Mouse (Mus musculus) T-helper 2 cell (primary cell): ENCODE measurements around the gene Fars2.

Experiments
- in situ Hi-C: fragments of 300-600 bp; cut with MboI, MseI; formaldehyde crosslinking; loops from one replicate; pipeline ENCODE4 v1.15.1; 2025; ENCODE audit warnings: high pct_unique_total_duplicates

The Fars2 gene

DNA sequence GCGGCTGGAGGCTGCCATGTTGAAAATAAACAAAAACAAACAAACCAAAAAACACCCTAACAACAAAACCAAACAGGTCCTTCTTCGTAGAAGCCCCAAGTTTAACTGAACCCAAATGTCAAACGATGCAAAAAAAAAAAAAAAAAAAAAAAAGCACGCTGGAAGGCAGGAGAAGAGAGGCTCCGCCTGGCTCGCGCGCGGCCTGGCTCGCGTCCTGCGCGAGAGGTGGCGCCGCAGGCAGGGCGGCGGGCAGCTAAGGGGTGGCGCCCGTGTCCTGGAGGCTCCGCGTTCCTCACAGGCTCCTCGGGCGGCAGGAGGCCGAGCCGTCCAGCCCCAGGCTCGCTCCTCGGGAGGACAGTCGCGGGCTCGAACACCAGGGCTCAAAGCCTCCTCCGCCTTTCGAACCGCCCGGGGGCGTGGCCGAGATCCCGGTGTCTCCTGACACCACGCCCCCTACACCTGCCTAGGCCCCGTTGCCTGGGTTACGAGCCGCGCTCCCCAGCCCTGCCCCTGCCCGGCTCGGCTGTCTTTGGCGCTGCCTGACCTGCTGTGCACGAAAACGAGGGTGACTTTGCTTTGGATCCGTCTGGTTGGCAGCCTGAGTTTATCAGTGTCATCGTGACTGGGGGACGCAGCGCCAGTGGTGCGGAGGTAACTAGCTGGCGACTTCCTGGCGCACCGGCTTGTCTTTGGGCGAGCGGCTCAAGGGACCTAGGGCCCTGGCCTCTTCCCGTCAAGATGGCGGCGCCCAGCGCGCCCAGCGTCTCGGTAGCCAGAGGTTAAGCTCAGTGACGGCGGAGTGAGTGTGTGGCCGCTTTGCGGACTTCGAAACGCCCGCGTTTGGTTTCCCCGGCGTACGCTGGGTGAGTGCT, at the start of gene Fars2, which contains the start of gene Lyrm4:
TSS of gene Fars2 (plus strand) at position 270 of the 872 bp plus-strand sequence.
TSS of gene Lyrm4 (minus strand) at position 384 of the 872 bp plus-strand sequence.
- in situ Hi-C loops: no loop called here

DNA sequence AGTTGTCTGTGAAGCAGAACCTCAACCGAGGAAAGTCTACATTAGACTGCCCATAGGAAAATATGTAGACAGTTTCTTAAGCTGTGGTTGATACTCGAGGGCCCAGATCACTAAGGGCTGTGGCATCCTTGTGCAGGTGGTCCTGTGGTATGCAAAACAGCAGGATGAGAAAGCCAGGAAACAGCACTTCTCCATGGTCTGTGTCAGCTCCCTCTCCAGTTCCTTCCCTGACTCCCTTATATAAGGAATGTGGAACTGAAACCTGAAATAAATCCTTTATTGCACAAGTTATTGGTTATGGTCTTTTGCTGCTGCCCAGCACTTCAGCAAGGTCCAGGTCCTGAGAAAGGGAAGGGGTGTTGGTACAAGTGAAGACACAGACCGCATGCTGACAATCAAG, 42.7 kb upstream of the Fars2 start:
- in situ Hi-C loops: no loop called here

DNA sequence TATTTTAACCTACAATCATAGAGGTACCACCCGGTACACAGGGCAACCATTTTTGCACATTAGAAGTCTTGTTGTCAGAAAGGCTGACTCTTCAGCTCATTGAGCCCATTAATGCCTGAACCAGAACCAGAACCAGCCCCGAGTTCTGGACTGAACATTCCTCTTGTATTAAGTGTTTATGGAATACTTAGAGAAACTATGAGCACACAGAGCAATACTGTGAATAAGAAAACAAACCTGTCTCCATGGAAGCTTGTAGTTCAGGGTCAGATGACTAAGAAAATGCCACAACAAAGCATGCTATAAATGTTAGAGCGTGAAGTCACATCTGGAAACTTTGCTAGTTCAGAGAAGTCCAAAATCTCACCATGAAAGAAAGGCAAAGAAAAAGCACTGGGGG, 35.6 kb upstream of the Fars2 start:
- in situ Hi-C loops: no loop called here

DNA sequence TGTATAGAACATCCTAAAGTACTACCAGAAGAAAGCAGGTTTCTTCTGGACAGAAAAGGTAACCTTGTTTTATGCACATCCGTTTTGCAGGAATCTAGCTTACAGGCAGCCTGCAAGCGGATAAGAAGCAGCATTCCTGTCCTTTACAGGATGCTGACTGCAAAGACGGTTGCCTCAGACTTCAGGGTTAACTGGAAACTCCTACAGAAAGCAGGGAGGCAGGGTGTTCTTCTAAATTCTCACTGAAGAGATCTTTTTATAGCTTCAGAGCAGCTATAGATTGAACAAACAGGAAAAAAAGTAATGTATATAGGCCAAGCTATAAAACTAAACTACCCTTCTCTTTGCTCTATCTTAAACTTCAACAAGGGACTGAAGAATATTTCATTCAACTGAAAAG, 32.5 kb upstream of the Fars2 start:
- in situ Hi-C loops: no loop called here

DNA sequence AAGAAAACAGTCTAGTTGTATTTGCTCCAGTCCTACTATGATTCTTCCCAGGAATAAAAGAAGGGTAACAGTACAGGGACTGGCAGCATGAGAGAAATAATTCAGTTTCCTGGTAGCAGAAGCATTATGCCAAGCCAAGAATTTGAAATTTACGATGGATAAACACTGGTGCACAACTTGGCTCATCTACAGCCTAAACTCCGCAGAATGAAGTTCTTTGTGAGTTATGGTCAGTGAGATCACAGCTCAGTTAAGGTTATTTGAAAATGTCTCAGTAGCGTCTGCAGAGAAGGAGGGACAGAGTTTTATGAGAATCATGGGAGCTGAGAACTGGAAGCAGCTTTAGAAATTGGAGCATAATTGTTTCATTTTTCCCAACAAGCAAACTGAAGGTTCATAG, 31.2 kb upstream of the Fars2 start:
- in situ Hi-C loops: no loop called here

DNA sequence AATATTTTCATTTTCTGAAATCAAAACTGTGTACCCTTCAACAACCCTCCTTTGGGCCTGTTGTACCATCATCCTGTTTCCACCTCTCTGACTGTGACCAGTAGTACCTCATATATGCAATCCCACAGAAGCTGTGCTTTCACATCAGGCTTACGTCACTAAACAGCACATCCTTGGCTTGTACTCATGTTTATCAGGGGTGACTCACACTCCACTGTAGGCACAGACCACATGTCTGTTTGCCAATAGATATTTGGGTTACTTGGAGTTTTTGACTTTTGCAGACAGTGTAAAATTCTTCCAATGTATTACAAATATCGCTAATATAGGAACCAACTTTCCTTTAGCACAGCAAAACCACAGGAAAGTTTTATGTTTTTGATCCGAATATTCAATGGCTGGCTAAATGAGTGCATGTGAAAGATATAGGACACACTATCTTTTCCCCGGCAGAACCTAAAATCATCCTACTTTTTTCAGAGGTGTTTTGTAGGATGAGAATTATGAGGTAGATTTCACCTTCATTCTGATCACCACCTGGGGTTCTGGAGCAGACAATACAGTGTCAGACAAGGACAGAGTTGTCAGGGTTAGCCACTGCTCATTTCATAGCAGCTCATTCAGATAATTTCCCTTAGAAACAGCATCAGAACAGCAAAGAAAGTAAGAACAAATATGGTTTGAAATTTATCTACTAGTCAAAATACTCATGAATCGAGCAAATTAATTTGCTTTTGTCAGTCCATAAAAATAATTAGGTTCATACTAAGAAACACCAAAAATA, 30.4 kb upstream of the Fars2 start:
- in situ Hi-C loops: no loop called here

DNA sequence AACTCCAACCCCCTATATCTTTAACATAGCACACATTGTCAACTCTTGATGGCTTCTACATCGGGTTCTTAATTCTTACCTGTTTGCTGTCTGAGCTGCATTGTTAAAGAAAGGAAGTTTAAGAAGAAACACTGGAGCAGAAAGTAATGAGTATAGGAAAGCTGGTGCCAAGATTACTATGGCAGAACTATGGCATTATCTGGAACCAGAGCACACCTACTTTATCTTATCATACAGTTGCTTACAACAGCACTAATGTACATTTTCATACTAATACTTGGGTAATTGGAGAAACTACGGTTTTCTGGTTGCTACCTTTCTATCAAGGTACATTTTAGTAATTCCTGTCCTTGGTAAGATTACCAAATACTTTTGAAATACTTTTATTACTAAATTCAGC, 29.8 kb upstream of the Fars2 start:
- in situ Hi-C loops: no loop called here

DNA sequence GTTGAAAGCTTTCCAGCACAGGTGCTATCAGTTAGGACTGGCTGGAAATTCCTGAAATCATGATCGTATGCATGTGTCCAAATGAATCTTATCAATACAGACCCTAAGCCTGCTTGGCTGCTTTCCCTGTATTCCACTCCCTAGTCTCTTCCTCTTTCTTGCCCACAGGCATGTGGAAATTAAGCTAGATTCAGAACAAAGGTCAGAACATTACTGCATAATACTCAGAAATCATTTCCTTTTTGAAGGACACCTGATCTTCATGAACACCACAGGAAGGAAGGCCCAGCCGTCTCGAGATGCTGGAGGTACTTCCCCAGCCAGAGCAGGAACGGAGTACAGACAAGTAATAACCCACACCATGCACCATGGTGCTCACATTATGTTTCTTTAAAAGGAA, 29.0 kb upstream of the Fars2 start:
- in situ Hi-C loops: no loop called here

DNA sequence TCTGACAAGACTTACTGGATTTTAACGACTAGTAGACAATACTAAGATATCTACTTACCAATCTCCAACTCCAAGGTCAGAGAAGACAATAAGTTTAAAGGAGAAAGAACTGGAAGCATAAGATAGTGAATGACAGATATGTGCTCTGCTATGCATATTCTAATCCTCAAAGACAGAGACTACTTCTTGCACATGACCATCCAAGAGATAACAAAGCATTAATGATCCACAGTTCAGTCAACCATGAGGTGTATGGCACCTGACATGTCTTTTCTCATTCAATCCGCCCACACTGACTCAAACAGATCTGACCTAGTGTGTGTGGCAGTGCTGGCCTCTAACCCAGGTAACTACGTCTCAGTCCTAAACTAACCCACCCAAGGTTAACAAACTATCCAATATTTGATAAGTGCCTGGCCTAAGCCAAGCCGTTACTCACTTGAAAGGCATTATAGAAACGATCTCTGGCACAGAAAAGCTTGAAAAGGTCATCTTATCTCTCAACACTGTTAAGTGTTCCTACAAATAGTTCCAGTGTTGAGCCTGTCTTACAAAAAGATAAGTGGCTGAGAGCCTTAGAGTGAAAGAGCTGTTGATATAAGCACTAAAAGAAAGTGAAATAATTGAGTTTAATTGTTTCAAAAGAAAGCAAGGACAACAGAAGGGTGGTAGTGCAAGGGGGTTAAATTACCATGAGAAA, 20.4 kb upstream of the Fars2 start:
- in situ Hi-C loops: no loop called here

DNA sequence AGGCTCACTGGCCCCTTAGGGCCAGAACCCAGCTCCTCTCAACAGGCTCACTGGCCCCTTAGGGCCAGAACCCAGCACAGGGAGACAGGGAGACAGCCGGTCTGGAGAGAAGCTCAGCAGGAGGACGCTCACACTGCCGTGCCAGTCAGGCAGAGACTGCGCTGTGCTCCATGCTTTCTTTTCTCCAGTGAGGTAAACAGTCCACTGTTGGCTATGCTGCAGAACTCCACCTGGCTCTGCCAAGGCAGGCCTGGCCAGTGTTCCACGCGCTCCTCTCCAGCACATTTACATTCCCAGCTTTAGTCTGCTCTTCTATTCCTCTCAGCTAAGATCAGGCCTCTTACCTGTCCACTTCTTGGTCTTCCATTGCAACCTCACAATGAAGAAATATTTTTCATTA, 11.6 kb upstream of the Fars2 start:
- in situ Hi-C loops: no loop called here

DNA sequence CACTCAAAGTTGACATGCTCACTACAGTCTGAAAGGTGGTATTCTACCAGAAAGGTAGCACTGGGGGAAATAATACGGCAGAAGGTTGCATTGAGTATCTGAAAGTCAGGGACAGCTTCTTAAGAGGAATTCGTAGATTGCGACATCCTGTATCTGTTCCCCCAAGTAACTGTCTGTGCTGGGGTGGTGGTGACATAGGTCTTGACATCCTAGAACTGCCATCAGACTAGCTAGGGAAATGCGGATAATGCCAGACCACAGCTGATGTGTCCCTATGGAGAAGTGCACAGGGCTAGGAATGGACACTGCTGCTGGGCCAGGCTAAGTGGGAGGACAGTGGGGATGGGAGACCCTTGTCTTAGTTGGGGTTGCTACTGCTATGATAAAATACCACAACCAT, 8.7 kb upstream of the Fars2 start:
- in situ Hi-C loops: no loop called here

DNA sequence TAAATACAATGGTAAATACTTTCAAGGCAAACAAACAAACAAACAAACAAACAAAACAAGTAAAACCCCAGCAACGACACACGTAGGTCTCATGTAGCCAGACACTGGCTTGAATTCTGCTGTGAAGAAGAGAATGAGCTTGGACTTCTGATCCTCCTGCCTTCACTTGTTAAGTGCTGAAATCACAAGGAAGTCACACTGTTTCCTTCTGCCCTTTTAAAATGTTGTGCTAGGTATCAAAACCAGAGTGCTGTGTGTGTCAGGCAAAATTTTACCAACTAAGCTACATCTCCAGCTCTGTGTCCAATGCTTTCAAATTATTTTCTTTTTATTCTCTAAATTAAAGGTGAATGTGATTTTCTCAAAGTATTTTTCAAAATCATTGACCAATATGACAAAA, 5.9 kb upstream of the Fars2 start:
- in situ Hi-C loops: no loop called here

DNA sequence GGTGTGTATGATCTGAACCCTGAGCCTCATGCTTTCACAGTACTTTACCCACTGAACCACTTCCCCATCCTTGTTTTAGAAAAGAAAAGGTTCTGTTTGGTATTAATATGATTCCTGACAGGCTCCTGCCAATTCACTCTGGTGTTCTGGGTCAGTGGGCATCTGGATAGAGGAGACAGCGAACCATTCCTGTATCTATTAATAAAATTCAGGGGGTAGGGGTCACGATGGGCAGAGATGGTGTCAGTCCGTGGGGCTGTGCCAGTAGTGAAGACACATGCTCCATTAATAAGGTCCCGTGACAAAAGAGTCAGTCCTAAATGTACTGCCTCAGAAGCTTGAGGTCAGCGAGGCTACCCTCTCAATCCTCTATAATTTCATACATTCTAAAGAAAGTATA, 4.0 kb upstream of the Fars2 start:
- in situ Hi-C loops: no loop called here

DNA sequence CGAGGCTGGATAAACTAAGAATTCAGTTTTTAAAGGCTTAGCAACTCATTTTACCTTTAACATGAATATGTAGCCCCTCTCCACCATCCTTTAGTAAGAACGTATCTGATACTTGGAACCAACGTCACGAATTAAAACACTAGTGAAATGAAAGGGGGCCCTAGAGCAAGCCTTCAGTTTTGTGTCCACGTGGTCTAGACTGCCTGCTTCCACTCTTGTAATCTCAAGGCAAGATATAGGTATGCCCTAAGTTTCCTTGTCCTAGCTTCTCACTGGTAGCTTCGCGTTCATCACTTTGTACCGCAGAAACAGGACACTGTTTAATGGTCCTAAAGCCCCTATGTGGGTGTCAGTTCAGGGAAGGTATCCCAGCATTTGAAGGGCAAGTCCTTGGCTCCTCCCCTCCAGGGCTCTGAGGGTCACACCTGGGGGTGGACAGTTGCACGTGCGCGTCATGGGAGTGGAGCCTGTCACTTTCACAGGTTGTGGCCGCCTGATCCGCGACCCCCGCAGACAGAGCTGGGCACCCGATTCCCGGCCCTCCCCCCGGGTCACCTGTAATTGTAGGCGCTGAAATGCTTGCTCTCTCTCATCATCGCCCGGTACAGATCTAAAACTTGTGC, 581 bp upstream of the Fars2 start:
- in situ Hi-C loops: no loop called here

DNA sequence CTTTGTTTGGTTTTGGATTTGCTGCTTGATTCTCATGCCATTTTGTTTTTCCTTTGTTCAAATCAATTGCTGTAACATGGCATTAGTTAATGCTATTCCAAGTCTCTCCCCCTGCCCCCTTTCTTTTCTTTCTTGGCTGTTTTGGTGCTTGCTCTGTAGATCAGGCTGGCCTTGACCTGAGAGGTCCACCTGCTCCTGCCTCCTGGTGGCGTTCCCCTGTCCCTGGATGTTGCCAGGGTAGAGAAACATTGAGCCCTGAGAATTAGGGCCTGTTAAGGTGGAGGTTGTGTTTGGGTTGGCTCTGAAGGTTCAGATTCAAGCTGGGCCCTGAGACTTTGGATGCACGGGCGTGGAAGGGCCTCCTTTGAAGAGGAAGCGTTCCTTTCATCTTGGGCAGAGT, 2.5 kb downstream of the Fars2 start:
- in situ Hi-C loops: loop anchor here (10.0 kb wide), 1 partner anchor 1745 kb away; no protein-coding TSS in a partner anchor

DNA sequence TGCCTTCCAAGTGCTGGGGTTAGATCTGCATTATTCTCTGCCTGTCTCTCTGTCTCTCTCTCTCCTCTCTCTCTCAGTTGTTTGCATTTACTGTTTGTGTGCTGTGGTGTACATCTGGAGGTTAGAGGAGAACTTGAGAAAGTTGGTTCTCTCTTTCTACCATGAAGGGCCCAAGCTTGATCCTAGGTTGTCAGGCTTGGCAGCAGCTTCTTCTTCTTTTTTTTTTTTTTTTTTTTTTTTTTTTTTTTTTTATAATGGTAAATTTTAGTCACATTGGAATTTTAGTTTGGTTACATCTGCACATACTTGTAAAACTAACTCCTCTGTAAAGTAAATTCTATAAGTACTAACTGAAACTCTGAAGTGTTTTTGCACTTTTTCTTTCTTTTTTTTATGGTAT, 3.4 kb downstream of the Fars2 start:
- in situ Hi-C loops: loop anchor here (10.0 kb wide), 1 partner anchor 1744 kb away; no protein-coding TSS in a partner anchor

DNA sequence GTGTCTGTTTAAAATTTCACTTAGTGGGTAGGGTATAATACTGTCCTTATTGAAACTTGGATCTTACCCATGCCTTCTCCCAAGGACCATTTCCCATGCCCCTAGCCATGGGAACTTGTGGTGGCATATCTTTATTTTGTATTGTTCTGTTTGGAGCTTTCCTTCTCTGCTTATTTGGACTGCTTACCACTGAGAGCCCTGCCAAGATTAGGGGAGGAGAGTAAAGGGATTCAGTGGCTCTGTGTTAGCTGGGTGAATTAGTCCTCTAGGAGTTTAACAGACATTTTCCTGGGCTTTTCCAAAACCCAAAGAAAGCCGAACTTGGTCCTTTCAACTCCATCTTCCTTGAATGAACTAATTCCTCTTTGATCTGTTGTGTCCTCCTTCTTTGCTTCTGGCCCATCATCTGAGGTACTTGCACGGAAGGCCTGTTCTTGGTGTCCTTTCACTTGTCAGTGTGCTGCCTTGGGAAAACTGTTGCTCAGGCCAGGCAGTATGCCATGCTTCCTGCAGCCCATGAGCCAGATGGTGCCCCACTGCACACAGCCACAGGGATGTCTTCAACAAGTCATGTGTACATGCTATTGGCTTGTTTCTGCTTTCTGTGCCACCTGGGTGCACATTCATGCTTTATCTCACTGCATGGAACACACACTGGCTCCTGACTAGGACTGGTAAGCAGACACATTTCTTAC, 12.3 kb downstream of the Fars2 start:
- in situ Hi-C loops: loop anchor here (10.0 kb wide), 1 partner anchor 1735 kb away; no protein-coding TSS in a partner anchor

DNA sequence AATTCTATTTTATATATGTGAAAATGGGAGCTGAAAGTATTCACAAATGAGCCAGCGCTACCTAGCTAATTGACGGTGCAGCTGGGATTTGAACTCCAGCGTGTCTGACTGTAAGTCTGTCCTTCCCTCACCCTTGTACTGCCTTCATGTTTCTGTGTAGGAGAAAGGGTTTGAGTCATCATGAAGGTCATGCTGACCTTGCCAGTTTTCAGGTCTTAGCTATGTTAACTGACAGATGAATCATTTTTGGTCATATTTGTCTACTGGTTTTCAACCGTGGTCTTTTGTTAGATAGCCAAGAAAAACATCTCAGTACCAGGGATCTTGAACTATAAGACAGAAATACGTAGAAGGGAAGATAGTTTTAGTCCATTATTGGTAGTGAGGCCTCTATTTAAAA, 14.2 kb downstream of the Fars2 start:
- in situ Hi-C loops: no loop called here

DNA sequence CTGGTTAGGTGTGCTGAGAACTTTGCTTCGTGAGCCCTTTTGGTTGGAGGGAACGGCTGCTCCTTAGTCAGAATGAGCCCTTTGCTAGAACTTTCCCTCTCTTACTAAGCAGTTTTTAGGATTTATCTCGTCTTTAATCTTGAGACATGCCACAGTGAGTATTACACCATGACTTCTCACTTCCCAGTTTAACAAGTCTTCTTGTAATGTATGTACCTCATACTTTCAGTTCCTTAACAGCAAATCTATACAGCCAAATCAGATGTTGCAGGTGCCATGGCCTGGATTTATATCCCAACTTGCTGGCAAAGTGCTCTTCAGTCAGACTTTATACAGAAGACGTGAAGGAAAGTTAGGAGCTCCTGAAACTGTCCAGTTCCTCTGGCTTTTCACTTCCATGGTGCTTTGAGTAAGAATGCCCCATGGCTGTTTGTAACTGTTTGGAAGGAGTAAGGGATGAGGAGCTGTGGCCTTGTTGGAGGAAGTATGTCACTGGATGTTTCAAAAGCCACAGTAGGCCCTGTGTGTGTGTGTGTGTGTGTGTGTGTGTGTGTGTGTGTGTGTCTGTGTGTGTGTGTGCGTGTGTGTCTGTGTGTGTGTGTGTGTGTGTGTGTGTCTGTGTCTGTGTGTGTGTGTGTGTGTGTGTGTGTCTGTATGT, 14.9 kb downstream of the Fars2 start:
- in situ Hi-C loops: no loop called here

DNA sequence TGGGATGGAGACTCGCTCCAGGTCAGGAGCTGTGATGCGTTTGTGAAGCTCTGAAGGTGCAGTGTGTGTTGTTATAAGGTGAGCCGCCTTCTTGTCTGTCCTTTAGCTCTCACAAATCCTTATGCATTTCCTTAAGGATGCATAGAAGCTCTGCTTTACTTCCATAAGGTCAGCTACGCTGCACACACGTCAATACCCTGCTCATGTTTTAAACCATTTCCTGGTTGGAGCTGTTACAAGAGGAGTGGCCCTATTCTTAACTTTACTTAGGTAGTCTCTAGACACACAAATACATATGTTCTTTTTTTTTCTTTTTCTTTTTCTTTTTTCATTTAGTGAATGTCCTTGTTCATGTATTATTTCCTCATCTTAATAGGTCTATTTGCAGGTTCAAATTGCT, 22.5 kb downstream of the Fars2 start:
- in situ Hi-C loops: no loop called here
